24 mouse cellular contexts compared by ENCODE assay signal in the genomic region with DNA sequence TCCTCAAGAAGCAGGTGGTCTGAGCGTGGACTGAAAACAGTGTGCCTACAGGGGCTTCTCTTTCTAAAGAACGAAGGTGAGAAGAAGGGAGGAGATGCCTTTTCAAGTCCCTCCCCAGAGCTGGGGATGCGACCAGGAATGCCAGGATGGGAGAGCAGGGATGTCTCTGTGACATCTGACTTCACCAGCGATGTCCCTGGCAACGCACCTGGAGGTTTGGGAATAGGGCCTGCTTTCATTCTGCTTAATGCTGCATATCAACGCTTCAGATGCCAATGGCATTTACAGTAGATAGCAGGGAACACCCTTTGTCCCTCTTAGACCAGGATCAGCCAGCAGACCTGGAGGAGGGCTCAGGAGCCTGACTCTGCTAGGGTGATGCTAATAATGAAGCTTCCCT.
DNase-seq lines count a peak whose midpoint lies in the region; ATAC-seq lines count a peak whose summit lies in the region.
"Had no signal": no experiment of that assay in that cellular context is flagged by ENCODE, and none has a peak within 500 bp of the region (broad histone marks: within the 10 kb centered on the region; RNA-seq: fewer than 3 reads in every experiment).

No protein-coding gene starts in this region.

- peaks cover 22% of the 10 kb centered on the region for H3K36me3 ChIP-seq in midbrain, embryonic 10.5 days
- no peaks in the 10 kb centered on the region for H3K36me3 ChIP-seq in midbrain, embryonic 11.5 days (ENCODE audit: control insufficient read depth, insufficient read depth, low read length)
- no peaks in the 10 kb centered on the region for H3K36me3 ChIP-seq in kidney, embryonic 14.5 days (ENCODE audit: control insufficient read depth, insufficient read depth, low read length)
- H3K36me3 ChIP-seq: embryonic facial prominence, embryonic 12.5 days; forebrain, embryonic 12.5 days; heart, embryonic 10.5 days; hindbrain, embryonic 12.5 days had no signal

- peak; percentile 23 for DNase-seq in cerebellum, adult 11-12 months
- DNase-seq in cerebellum, adult 9-10 months, result no peak
- peak; percentile 73 to 78 for DNase-seq in cerebellum, postnatal 10 days
- DNase-seq in cerebellum, postnatal 4 days (ENCODE audit: low spot score in 2 of 2), result no peak
- DNase-seq in midbrain, embryonic 10.5 days (ENCODE audit: low spot score), result peak; percentile 8
- DNase-seq in midbrain, embryonic 11.5 days (ENCODE audit: low spot score, missing footprints), result no peak
- peak; percentile 53 for DNase-seq in testis, postnatal 14 days (ENCODE audit: low spot score)
- DNase-seq: adrenal gland, postnatal 10 days; B cell, adult 2 months; forebrain, postnatal 0 days; gastrocnemius, adult 2 months; gastrocnemius, postnatal 25 days; heart, postnatal 10 days; heart, postnatal 4 days; kidney, adult 11 months had no signal

- no peak overlapping the region for H3K27ac ChIP-seq in midbrain, embryonic 10.5 days (replicated peaks)
- no peak overlapping the region for H3K27ac ChIP-seq in midbrain, embryonic 11.5 days (ENCODE audit: low read depth, low read length)
- H3K27ac ChIP-seq in kidney, embryonic 14.5 days (ENCODE audit: low read depth, low read length), result no peak overlapping the region
- H3K27ac ChIP-seq: embryonic facial prominence, embryonic 12.5 days; forebrain, embryonic 12.5 days; gastrocnemius, adult 2 months; heart, embryonic 10.5 days; hindbrain, embryonic 12.5 days had no signal

- H3K9ac ChIP-seq in midbrain, embryonic 11.5 days (ENCODE audit: low read length), result no peak overlapping the region
- no peak overlapping the region for H3K9ac ChIP-seq in kidney, embryonic 14.5 days (ENCODE audit: low read depth, low read length)
- H3K9ac ChIP-seq: embryonic facial prominence, embryonic 12.5 days; forebrain, embryonic 12.5 days; forebrain, postnatal 0 days; hindbrain, embryonic 12.5 days had no signal

- H3K27me3 ChIP-seq in midbrain, embryonic 10.5 days (ENCODE audit: low read depth, poor library complexity, severe bottlenecking), result peaks cover 57% of the 10 kb centered on the region
- peaks cover 14% of the 10 kb centered on the region for H3K27me3 ChIP-seq in midbrain, embryonic 11.5 days (ENCODE audit: control insufficient read depth, insufficient read depth, low read length)
- peaks cover 10% of the 10 kb centered on the region; the same call in 1 of the 2 replicates for H3K27me3 ChIP-seq in kidney, embryonic 14.5 days (ENCODE audit: control insufficient read depth, insufficient read depth, low read length)
- H3K27me3 ChIP-seq: embryonic facial prominence, embryonic 12.5 days had no signal

- H3K4me2 ChIP-seq in midbrain, embryonic 11.5 days, result no peak overlapping the region
- H3K4me2 ChIP-seq in kidney, embryonic 14.5 days (replicated peaks; ENCODE audit: low read depth, low read length), result no peak overlapping the region
- H3K4me2 ChIP-seq: embryonic facial prominence, embryonic 12.5 days; forebrain, embryonic 12.5 days; hindbrain, embryonic 12.5 days had no signal

- no peaks in the 10 kb centered on the region for H3K9me3 ChIP-seq in midbrain, embryonic 10.5 days (replicated peaks)
- no peaks in the 10 kb centered on the region for H3K9me3 ChIP-seq in midbrain, embryonic 11.5 days (ENCODE audit: control insufficient read depth, low read length)
- H3K9me3 ChIP-seq in kidney, embryonic 14.5 days (ENCODE audit: control insufficient read depth, low read length), result no peaks in the 10 kb centered on the region
- H3K9me3 ChIP-seq: embryonic facial prominence, embryonic 12.5 days; forebrain, embryonic 12.5 days; G1E; heart, embryonic 10.5 days; hindbrain, embryonic 12.5 days had no signal

- ATAC-seq in midbrain, embryonic 11.5 days (ENCODE audit: low FRiP score), result no peak
- ATAC-seq in kidney, embryonic 14.5 days (ENCODE audit: low FRiP score, low TSS enrichment), result no peak
- ATAC-seq: CD4-positive, CD25-positive, alpha-beta regulatory T cell, adult 4 months; forebrain, postnatal 0 days; hindbrain, embryonic 16.5 days; inflammation-experienced regulatory T-cells, adult 6 months had no signal

- no peak overlapping the region for H3K4me3 ChIP-seq in midbrain, embryonic 10.5 days
- no peak overlapping the region for H3K4me3 ChIP-seq in midbrain, embryonic 11.5 days (ENCODE audit: low read depth, low read length)
- H3K4me3 ChIP-seq in kidney, embryonic 14.5 days (ENCODE audit: low read length), result no peak overlapping the region
- H3K4me3 ChIP-seq: embryonic facial prominence, embryonic 12.5 days; forebrain, embryonic 12.5 days; gastrocnemius, adult 2 months; heart, embryonic 10.5 days; hindbrain, embryonic 12.5 days had no signal

- peaks cover 25% of the 10 kb centered on the region for H3K4me1 ChIP-seq in midbrain, embryonic 10.5 days
- H3K4me1 ChIP-seq in midbrain, embryonic 11.5 days (ENCODE audit: control insufficient read depth, insufficient read depth, low read length), result peaks cover 7% of the 10 kb centered on the region
- 0 out of 2 replicates have a peak, but pooled peaks cover 5% of the 10 kb centered on the region for H3K4me1 ChIP-seq in kidney, embryonic 14.5 days (ENCODE audit: control insufficient read depth, insufficient read depth, low read length)

- 91% methylated on average over 6 of the region's 6 CpGs for WGBS in midbrain, embryonic 10.5 days
- WGBS in midbrain, embryonic 11.5 days, result 91% methylated on average over 6 of the region's 6 CpGs
- WGBS in kidney, embryonic 14.5 days, result 89% methylated on average over 6 of the region's 6 CpGs

Comparison
In these comparisons a context has a peak if more than half of its experiments do, and no peak if none do; other contexts are left out.
1. DNase-seq: peak in cerebellum, adult 11-12 months (single experiment), cerebellum, postnatal 10 days (2 of 2), midbrain, embryonic 10.5 days (single experiment) and testis, postnatal 14 days (single experiment); none in cerebellum, adult 9-10 months (single experiment), cerebellum, postnatal 4 days (0 of 2) and midbrain, embryonic 11.5 days (single experiment).